Mouse (Mus musculus) intestine, embryonic 16.5 days (tissue): ENCODE results near the gene Usp16. TPM values are rescaled to one million over a fixed set of nuclear protein-coding genes. Genes with fewer than 3 reads are reported as not detected.

Experiments
- ATAC-seq: fragments of 200-750 bp; cut with Nextera tagmentation; 2 replicates; pipeline ENCODE4 v1.8.0; 2017; ENCODE audit warnings: moderate TSS enrichment, moderate library complexity
- H3K27ac ChIP-seq: fragments of 300-500 bp; sonication (generic); 2 replicates; pipeline ENCODE4 v1.5.1; 2014; ENCODE audit warnings: mild to moderate bottlenecking, low read length
- H3K27me3 ChIP-seq: fragments of 300-500 bp; sonication (generic); replicated peaks from 2 replicates; pipeline ENCODE4 v1.6.1; 2014; ENCODE audit warnings: low read length, control low read depth, mixed read lengths; ENCODE audit not compliant: control insufficient read depth, insufficient read depth
- H3K36me3 ChIP-seq: fragments of 300-500 bp; sonication (generic); 2 replicates; pipeline ENCODE4 v1.6.1; 2014; ENCODE audit warnings: low read length, control low read depth; ENCODE audit not compliant: control insufficient read depth, insufficient read depth
- H3K4me1 ChIP-seq: fragments of 300-500 bp; sonication (generic); 2 replicates; pipeline ENCODE4 v1.6.1; 2014; ENCODE audit warnings: low read length, control low read depth, mixed read lengths; ENCODE audit not compliant: control insufficient read depth, insufficient read depth
- H3K4me2 ChIP-seq: fragments of 300-500 bp; sonication (generic); 2 replicates; pipeline ENCODE4 v1.6.1; 2014; ENCODE audit warnings: low read depth, low read length, control low read depth
- H3K4me3 ChIP-seq: fragments of 300-500 bp; sonication (generic); 2 replicates; pipeline ENCODE4 v1.5.1; 2014; ENCODE audit warnings: mild to moderate bottlenecking, low read length
- H3K9ac ChIP-seq: fragments of 300-500 bp; sonication (generic); 2 replicates; pipeline ENCODE4 v1.6.1; 2014; ENCODE audit warnings: low read depth, low read length
- H3K9me3 ChIP-seq: fragments of 300-500 bp; sonication (generic); 2 replicates; pipeline ENCODE4 v1.6.1; 2016; ENCODE audit warnings: low read length, control low read depth; ENCODE audit not compliant: control insufficient read depth
- WGBS: fragments of 180-500 bp; shearing (Covaris S2); extraction: QIAGEN DNeasy Blood & Tissue Kit; methylation state at CpG from one replicate; pipeline ENCODE4 v1.1.7; 2014; 5-methylcytosine and 5-hydroxymethylcytosine counted together
- polyA plus RNA-seq: library from polyadenylated mRNA; unstranded; fragments of >200 nt; fragmentation: Nextera tagmentation; extraction: Ambion mirVana; gene quantifications from 2 replicates; pipeline ENCODE4 v1.2.1, GENCODE M21; 2015

Usp16 gene
- 33.7 and 35.4 TPM in 2 replicates for polyA plus RNA-seq

DNA sequence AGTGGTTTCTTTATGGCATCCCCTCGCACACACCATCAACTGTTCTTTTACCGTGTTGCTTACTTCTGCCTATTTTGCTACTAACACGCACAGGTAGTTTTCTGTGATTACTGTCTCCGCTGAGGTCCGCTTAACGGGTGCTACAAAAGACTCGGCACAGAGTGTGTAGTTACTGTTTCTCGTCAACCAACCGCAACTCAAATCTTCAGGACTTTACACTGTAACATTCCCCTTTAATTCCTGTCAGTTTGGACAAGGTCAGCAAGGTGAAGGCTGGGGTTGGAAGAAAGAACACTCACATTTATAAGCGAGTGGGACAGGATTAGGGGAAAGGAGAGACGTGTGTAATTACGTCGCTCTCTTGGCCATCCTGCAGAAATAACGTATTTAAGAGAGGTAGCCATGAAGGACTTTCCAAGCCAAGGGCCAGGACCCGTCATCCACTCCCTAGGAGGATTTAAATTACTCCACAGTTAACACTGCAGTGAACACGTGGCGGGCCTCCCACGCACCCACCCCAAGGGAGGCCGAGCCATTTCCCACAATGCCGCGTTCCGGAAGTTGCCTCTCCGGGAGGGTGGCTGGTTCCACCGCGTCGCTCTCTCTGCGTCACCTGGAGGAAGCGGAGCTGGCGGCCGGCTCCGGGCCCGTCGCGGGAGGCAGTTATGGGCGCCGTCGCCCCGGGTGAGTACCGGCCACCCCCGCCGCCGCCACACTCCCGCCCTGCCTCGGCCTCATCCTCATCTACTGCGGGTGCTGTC lies at the start of gene Usp16:
Gene Usp16, plus strand, starts transcription at position 285 of the 761 bp plus-strand sequence.
- 8% methylated on average over 45 of the region's 45 CpGs for WGBS

DNA sequence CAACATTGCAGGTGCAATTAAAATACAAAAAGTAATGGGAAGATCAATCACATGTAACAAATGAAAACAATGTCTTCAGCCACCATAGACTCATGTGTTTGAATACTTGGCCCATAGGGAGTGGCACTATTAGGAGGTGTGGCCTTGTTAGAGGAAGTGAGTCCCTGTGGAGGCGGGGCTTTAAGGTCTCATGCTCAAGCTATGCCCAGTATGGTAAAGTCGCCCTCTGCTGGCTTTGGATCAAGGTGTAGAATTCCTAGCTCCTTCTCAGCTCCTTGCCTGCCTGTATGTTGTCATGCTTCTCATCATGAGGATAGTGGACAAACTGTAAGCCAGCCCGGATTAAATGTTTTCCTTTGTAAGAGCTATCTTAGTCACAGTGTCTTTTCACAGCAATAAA lies 49.5 kb upstream of the Usp16 start:
- H3K4me1 ChIP-seq, result no peaks in the 10 kb centered on the region
- H3K4me3 ChIP-seq, result no peak overlapping the region
- H3K4me2 ChIP-seq, result no peak overlapping the region
- peak; percentile 71; the same call in 1 of the 2 replicates for ATAC-seq
- no peak overlapping the region for H3K27ac ChIP-seq
- 85% methylated on average over 3 of the region's 3 CpGs for whole genome bisulfite sequencing
- no peaks in the 10 kb centered on the region for H3K27me3 ChIP-seq
- H3K9me3 ChIP-seq, result no peaks in the 10 kb centered on the region
- peaks cover 19% of the 10 kb centered on the region; the same call in 1 of the 2 replicates for H3K36me3 ChIP-seq
- H3K9ac ChIP-seq, result no peak overlapping the region

More for the DNA sequence above, at the start of gene Usp16:
- ATAC-seq, result peak; percentile 99
- no peaks in the 10 kb centered on the region for H3K27me3 ChIP-seq
- no peaks in the 10 kb centered on the region for H3K9me3 ChIP-seq
- peaks cover under 1% of the 10 kb centered on the region; the same call in 1 of the 2 replicates for H3K36me3 ChIP-seq
- H3K27ac ChIP-seq, result peak within 1 kb of the TSS; percentile 75
- peak within 1 kb of the TSS; percentile 81 for H3K4me2 ChIP-seq
- H3K9ac ChIP-seq, result peak within 1 kb of the TSS; percentile 90
- peaks cover 12% of the 10 kb centered on the region for H3K4me1 ChIP-seq
- peak within 1 kb of the TSS; percentile 95 for H3K4me3 ChIP-seq

DNA sequence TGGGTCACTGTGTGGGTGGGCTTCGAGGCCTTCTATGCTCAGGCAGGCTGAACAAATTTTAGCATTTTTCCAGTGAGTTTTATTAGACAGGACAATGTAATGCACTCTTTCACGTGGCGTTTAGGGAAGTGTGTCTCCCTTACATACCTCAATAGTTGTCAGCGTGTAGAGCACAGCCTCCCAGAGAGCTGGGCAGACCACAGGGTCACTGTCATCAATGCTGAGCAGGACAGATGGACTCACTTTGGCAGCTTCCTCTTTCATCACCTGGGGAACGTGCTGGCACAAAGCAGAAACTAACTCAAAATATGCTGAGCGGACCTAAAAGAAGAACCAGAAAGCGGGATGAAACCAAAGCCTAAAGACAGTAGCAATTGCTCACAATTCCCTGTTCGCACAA lies 33.8 kb upstream of the Usp16 start:
- no peak overlapping the region for H3K9ac ChIP-seq
- 93% methylated on average over 8 of the region's 8 CpGs for WGBS
- no peak overlapping the region for H3K27ac ChIP-seq
- no peak overlapping the region for H3K4me2 ChIP-seq
- H3K4me1 ChIP-seq, result no peaks in the 10 kb centered on the region
- no peak for ATAC-seq
- H3K4me3 ChIP-seq, result no peak overlapping the region
- H3K36me3 ChIP-seq, result peaks cover 35% of the 10 kb centered on the region
- H3K9me3 ChIP-seq, result no peaks in the 10 kb centered on the region; the same call in 1 of the 2 replicates
- H3K27me3 ChIP-seq, result no peaks in the 10 kb centered on the region

DNA sequence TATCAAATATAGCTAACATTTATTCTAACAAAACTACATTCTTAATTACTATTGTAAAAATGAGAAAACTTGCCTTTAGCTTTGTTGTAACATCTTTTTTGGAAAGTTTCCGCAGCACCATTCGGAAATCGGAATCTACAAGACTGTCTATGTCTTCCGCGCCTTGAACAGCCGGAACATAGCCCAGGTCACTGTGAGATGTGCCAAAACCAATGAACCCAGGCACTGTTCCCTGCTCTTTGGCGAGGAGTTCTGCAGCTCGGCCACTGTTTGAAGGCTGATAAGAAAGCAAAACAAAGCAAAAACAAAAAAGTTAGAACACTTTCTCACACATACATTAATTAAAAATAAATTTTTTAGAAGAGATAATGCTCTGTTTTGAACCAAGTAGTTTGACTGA lies 27.0 kb upstream of the Usp16 start:
- Histone ChIP-seq H3K4me1 (no peaks in the 10 kb centered on the region), H3K9me3 (no peaks in the 10 kb centered on the region), H3K9ac (no peak overlapping the region), H3K36me3 (peaks cover 19% of the 10 kb centered on the region), H3K27me3 (no peaks in the 10 kb centered on the region), H3K27ac (no peak overlapping the region), H3K4me2 (no peak overlapping the region), H3K4me3 (no peak overlapping the region)
- no peak for ATAC-seq
- WGBS, result 94% methylated on average over 8 of the region's 8 CpGs

DNA sequence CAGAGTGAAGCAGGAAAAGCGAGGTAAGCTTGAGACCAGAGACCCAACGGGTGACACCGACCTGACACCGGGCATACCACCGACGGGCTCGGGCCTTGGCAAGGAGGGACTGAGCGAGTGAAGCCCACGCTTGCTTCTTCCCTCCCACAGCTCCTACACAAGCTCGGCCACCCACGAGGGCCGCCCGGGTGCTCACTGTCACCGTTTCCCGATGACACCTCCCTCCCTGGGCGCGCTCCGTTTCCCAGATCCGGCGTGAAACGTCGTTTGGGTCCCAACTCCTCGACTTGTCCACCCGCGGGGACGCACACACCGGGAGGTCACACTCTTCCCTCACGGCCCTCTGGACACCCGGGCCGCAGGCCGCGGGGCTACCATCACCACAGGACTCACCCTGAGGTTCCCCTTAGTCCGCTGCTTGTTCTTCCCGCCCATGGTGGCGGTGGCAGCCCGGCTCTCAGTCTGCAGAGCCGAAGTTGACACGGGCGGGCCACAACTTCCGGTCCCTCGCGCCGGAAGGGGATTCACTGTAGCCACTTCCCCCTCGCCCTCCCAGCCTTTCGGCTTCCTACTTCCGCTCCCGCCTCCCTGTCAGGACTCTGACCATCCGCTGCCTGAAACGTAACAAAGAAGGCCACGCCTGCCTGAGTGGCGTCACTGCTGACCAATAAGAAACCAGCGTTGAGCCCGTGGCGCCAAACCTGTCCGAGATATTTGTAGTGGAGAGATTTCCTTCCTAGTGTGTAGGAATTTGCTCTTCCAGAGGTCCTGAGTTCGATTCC lies 22.3 kb upstream of the Usp16 start, which contains the start of gene Ltn1:
Gene Ltn1, minus strand, starts transcription at position 580 of the 782 bp plus-strand sequence.
- ATAC-seq, result peak; percentile 99
- no peaks in the 10 kb centered on the region for H3K9me3 ChIP-seq
- H3K27ac ChIP-seq, result peak within 1 kb of the TSS; percentile 70
- no peaks in the 10 kb centered on the region for H3K36me3 ChIP-seq
- under 1% methylated on average over 56 of the region's 56 CpGs for WGBS
- peak within 1 kb of the TSS; percentile 95 for H3K4me3 ChIP-seq
- H3K4me2 ChIP-seq, result peak within 1 kb of the TSS; percentile 80
- no peaks in the 10 kb centered on the region for H3K27me3 ChIP-seq
- H3K9ac ChIP-seq, result peak within 1 kb of the TSS; percentile 90
- no peaks in the 10 kb centered on the region for H3K4me1 ChIP-seq

DNA sequence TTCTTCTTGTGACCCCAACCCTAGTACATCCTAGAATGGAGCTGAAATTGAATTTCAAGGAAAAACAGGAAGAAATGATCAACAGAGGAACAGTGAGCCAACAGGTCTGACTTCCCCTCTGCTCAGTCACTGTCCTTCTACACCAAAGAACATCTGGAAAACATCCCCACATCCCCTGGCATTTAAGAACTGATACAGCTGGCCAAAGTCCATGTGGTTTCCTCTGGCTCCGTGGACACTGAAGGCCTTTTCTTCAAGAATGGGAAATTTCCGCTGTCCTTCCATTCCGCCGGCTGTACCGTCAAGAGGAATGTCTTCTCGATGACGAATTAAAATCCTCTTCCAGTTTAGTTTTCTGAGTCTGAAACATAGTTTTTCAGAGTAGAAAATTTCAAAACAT lies 20.2 kb upstream of the Usp16 start:
- WGBS, result 88% methylated on average over 7 of the region's 7 CpGs
- no peak for ATAC-seq
- Histone ChIP-seq H3K9me3 (no peaks in the 10 kb centered on the region), H3K27ac (no peak overlapping the region), H3K4me2 (no peak overlapping the region), H3K36me3 (no peaks in the 10 kb centered on the region), H3K4me3 (no peak overlapping the region), H3K4me1 (no peaks in the 10 kb centered on the region), H3K9ac (no peak overlapping the region), H3K27me3 (no peaks in the 10 kb centered on the region)

DNA sequence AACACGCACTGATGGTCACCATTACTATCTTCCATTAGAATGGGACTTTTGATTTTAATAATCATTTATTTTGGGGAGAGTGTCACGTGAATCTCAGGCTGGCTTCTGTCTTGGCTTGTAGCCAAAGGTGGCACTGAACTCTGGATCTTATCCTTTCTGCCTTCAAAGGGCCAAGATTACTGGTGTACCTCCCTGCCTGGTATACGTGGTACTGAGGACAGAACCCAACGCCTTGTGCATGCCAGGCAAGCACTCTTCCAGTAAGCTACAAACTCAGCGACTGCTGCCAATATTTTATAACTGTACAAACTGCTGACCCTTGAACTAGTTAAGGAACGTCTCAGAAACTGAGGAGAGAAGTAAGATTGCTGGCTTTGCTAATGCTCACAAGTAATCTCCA lies 19.6 kb upstream of the Usp16 start:
- H3K4me1 ChIP-seq, result 0 out of 2 replicates have a peak, but pooled peaks cover 2% of the 10 kb centered on the region

DNA sequence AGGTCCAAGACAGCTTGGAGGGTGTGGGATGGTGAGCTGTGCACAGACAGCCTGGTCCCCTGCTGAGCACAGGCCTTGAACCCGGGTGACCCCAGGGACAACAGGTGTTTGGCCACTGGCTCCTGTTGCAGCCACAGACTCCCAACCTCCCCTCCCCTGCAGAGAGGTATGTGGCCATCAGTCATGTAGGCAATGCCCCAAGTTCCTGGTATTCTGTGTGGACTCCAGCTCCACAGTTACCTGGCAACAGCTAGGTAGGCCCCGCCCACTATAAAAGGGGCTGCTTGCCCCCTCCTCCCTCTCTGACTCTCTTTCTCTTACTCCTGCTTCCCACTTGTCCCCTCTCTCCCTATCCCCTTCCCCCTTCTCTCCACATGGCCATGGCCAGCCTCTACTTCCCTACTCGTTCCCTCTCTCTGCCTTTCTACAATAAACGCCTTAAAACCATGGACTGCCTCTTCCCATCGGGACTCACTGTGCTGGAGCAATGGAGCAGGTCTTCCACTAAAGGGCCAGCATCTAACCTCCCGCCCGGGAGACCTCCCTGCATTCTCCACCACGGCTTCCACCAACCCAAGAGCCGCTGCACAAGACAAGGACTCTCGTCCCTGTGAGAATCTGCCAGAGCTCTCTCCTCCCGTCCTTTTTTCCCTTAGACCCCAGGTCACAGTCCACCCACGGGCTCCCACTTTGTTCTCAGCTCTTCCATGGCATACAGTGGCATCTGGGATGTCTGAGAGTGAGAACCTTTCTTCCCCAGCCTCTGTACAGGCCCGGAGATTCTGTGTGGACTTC lies 18.9 kb upstream of the Usp16 start:
- Histone ChIP-seq H3K4me1 (0 out of 2 replicates have a peak, but pooled peaks cover 2% of the 10 kb centered on the region), H3K9ac (no peak overlapping the region), H3K4me3 (no peak overlapping the region), H3K4me2 (no peak overlapping the region), H3K36me3 (no peaks in the 10 kb centered on the region), H3K9me3 (no peaks in the 10 kb centered on the region), H3K27ac (no peak overlapping the region), H3K27me3 (no peaks in the 10 kb centered on the region)
- no peak for ATAC-seq
- WGBS, result 84% methylated on average over 13 of the region's 13 CpGs

More for the DNA sequence above, 19.6 kb upstream of the Usp16 start:
- H3K36me3 ChIP-seq, result no peaks in the 10 kb centered on the region
- H3K27ac ChIP-seq, result no peak overlapping the region
- ATAC-seq, result no peak
- H3K9me3 ChIP-seq, result no peaks in the 10 kb centered on the region
- no peak overlapping the region for H3K4me3 ChIP-seq
- H3K9ac ChIP-seq, result no peak overlapping the region
- H3K27me3 ChIP-seq, result no peaks in the 10 kb centered on the region
- WGBS, result 73% methylated on average over 6 of the region's 6 CpGs
- H3K4me2 ChIP-seq, result no peak overlapping the region

DNA sequence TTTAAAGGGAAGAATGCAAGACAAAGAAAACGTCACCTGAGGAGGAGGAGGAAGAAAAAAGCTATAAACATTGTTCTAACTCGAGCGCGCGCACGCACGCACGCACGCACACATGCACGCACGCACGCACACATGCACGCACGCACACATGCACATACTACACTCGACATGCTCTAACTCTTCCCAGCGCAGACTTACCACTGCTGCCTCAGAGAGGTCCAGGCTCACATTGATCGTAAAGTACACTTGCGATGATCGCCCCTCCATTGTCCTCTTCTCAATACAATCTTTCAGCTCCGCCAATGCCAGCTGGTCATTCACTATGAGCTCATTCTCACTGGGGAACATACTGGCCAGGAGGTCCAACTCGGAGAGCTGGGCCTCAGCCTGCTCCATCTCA lies 17.4 kb upstream of the Usp16 start:
- Histone ChIP-seq H3K27me3 (no peaks in the 10 kb centered on the region), H3K4me2 (no peak overlapping the region), H3K36me3 (no peaks in the 10 kb centered on the region), H3K4me3 (no peak overlapping the region), H3K9ac (no peak overlapping the region), H3K4me1 (peaks cover 7% of the 10 kb centered on the region; the same call in 1 of the 2 replicates), H3K27ac (no peak overlapping the region), H3K9me3 (no peaks in the 10 kb centered on the region)
- 93% methylated on average over 21 of the region's 21 CpGs for WGBS
- no peak for ATAC-seq
